Mouse (Mus musculus): ENCODE results near the gene Tcf15. TPM values are rescaled to one million over a fixed set of nuclear protein-coding genes. Genes with fewer than 3 reads are reported as not detected.

The Tcf15 gene
- polyA plus RNA-seq, 1 experiment, result not detected

GRCm38 (mm10) chr2:152144501-152144900 is 1.1 kb downstream of the Tcf15 start:
- TF ChIP-seq GATA1 (IDR thresholded peaks at IDR 0.05; ENCODE audit: low read length), result no peak

GRCm38 (mm10) chr2:152145711-152146110 is 2.4 kb downstream of the Tcf15 start:
- TF ChIP-seq GATA1 (IDR thresholded peaks at IDR 0.05; ENCODE audit: low read length), result no peak

- TF ChIP-seq GATA1 (IDR thresholded peaks at IDR 0.05; ENCODE audit: low read length), result no peak
Observed at GRCm38 (mm10) chr2:152147079-152147478, 3.7 kb downstream of the Tcf15 start.

- TF ChIP-seq GATA1 (IDR thresholded peaks at IDR 0.05; ENCODE audit: low read length), result no peak
Observed at GRCm38 (mm10) chr2:152148675-152149074, 5.3 kb downstream of the Tcf15 start.

GRCm38 (mm10) chr2:152149891-152150290 is 6.5 kb downstream of the Tcf15 start:
- no peak for TF ChIP-seq GATA1 (IDR thresholded peaks at IDR 0.05; ENCODE audit: low read length)

- TF ChIP-seq GATA1 (IDR thresholded peaks at IDR 0.05; ENCODE audit: low read length), result no peak
Observed at GRCm38 (mm10) chr2:152150373-152150772, 7.0 kb downstream of the Tcf15 start.

GRCm38 (mm10) chr2:152153361-152153760 is 10.0 kb downstream of the Tcf15 start:
- TF ChIP-seq GATA1 (IDR thresholded peaks at IDR 0.05; ENCODE audit: low read length), result no peak

GRCm38 (mm10) chr2:152155414-152156208 is 12.2 kb downstream of the Tcf15 start:
- TF ChIP-seq GATA1 (IDR thresholded peaks at IDR 0.05; ENCODE audit: low read length), result no peak

GRCm38 (mm10) chr2:152156471-152156870 is 13.1 kb downstream of the Tcf15 start:
- no peak for TF ChIP-seq GATA1 (IDR thresholded peaks at IDR 0.05; ENCODE audit: low read length)

GRCm38 (mm10) chr2:152159487-152159886 is 16.1 kb downstream of the Tcf15 start:
- no peak for TF ChIP-seq GATA1 (IDR thresholded peaks at IDR 0.05; ENCODE audit: low read length)

GRCm38 (mm10) chr2:152166257-152166656 is 22.9 kb downstream of the Tcf15 start:
- TF ChIP-seq GATA1 (IDR thresholded peaks at IDR 0.05; ENCODE audit: low read length), result no peak

GRCm38 (mm10) chr2:152167851-152168290 is 24.5 kb downstream of the Tcf15 start:
- no peak for TF ChIP-seq GATA1 (IDR thresholded peaks at IDR 0.05; ENCODE audit: low read length)

- TF ChIP-seq GATA1 (IDR thresholded peaks at IDR 0.05; ENCODE audit: low read length), result no peak
Observed at GRCm38 (mm10) chr2:152169377-152169776, 26.0 kb downstream of the Tcf15 start.

- no peak for TF ChIP-seq GATA1 (IDR thresholded peaks at IDR 0.05; ENCODE audit: low read length)
Observed at GRCm38 (mm10) chr2:152174861-152175260, 31.5 kb downstream of the Tcf15 start.

GRCm38 (mm10) chr2:152176659-152177058 is 33.3 kb downstream of the Tcf15 start:
- no peak for TF ChIP-seq GATA1 (IDR thresholded peaks at IDR 0.05; ENCODE audit: low read length)

GRCm38 (mm10) chr2:152177162-152177805 is 33.9 kb downstream of the Tcf15 start:
- no peak for TF ChIP-seq GATA1 (IDR thresholded peaks at IDR 0.05; ENCODE audit: low read length)

- TF ChIP-seq GATA1 (IDR thresholded peaks at IDR 0.05; ENCODE audit: low read length), result no peak
Observed at GRCm38 (mm10) chr2:152177806-152178170, 34.4 kb downstream of the Tcf15 start.

Measured in G1E-ER4 (cell line).